Mouse (Mus musculus): Measurements from ENCODE around the gene Timm29. TPM values are rescaled to one million over a fixed set of nuclear protein-coding genes. Genes with fewer than 3 reads are reported as not detected.

The Timm29 gene
- polyA plus RNA-seq, 1 experiment: 43.5 TPM

GRCm38 (mm10) chr9:21633106-21633505 lies 40.6 kb downstream of the Timm29 start:
- Histone ChIP-seq H3K27me3 (ENCODE audit: control insufficient read depth, insufficient read depth, low read length) (no peaks in the 10 kb centered on the region), H3K36me3 (ENCODE audit: control insufficient read depth, insufficient read depth, low read length) (peaks cover 54% of the 10 kb centered on the region), H3K4me3 (ENCODE audit: control insufficient read depth, insufficient read depth, low read length) (no peak overlapping the region), H3K4me1 (replicated peaks; ENCODE audit: control insufficient read depth, insufficient read depth, low read length) (no peaks in the 10 kb centered on the region), H3K27ac (ENCODE audit: control insufficient read depth, insufficient read depth, low read length) (no peak overlapping the region)
- 96% methylated on average over 3 of the region's 3 CpGs for WGBS
- DNase-seq: no peak
- no peak for TF ChIP-seq CTCF (IDR thresholded peaks at IDR 0.05; ENCODE audit: borderline replicate concordance, control insufficient read depth, extremely low read depth, insufficient read depth, low read length, poor library complexity)
- TF ChIP-seq POLR2A (IDR thresholded peaks at IDR 0.05; ENCODE audit: control insufficient read depth, extremely low read depth, insufficient read depth, low read length, poor library complexity): no peak

- TF ChIP-seq POLR2A (IDR thresholded peaks at IDR 0.05; ENCODE audit: control insufficient read depth, extremely low read depth, insufficient read depth, low read length, poor library complexity) (no peak), CTCF (IDR thresholded peaks at IDR 0.05; ENCODE audit: borderline replicate concordance, control insufficient read depth, extremely low read depth, insufficient read depth, low read length, poor library complexity) (no peak)
- Histone ChIP-seq H3K27ac (ENCODE audit: control insufficient read depth, insufficient read depth, low read length) (no peak overlapping the region), H3K36me3 (ENCODE audit: control insufficient read depth, insufficient read depth, low read length) (peaks cover 79% of the 10 kb centered on the region), H3K27me3 (ENCODE audit: control insufficient read depth, insufficient read depth, low read length) (no peaks in the 10 kb centered on the region), H3K4me3 (ENCODE audit: control insufficient read depth, insufficient read depth, low read length) (no peak overlapping the region), H3K4me1 (replicated peaks; ENCODE audit: control insufficient read depth, insufficient read depth, low read length) (no peaks in the 10 kb centered on the region)
- no peak for DNase-seq
- WGBS: 97% methylated on average over 7 of the region's 7 CpGs
These were observed 43.1 kb downstream of the Timm29 start for GRCm38 (mm10) chr9:21635639-21636038.

GRCm38 (mm10) chr9:21639031-21639430 lies 46.5 kb downstream of the Timm29 start:
- Histone ChIP-seq H3K36me3 (ENCODE audit: control insufficient read depth, insufficient read depth, low read length) (peaks cover 98% of the 10 kb centered on the region), H3K4me3 (ENCODE audit: control insufficient read depth, insufficient read depth, low read length) (no peak overlapping the region), H3K4me1 (replicated peaks; ENCODE audit: control insufficient read depth, insufficient read depth, low read length) (no peaks in the 10 kb centered on the region), H3K27ac (ENCODE audit: control insufficient read depth, insufficient read depth, low read length) (no peak overlapping the region), H3K27me3 (ENCODE audit: control insufficient read depth, insufficient read depth, low read length) (no peaks in the 10 kb centered on the region)
- TF ChIP-seq CTCF (IDR thresholded peaks at IDR 0.05; ENCODE audit: borderline replicate concordance, control insufficient read depth, extremely low read depth, insufficient read depth, low read length, poor library complexity) (no peak), POLR2A (IDR thresholded peaks at IDR 0.05; ENCODE audit: control insufficient read depth, extremely low read depth, insufficient read depth, low read length, poor library complexity) (no peak)
- WGBS: 97% methylated on average over 11 of the region's 11 CpGs
- DNase-seq: no peak

Other genes starting within 250 kb of the Timm29 start
- gene Ilf3, start 224.9 kb upstream of the Timm29 start, polyA plus RNA-seq (2012; rRNA removed): 151 and 157 TPM in 2 replicates
- 46.4 and 48.2 TPM in 2 replicates for gene Qtrt1, start 180.9 kb upstream of the Timm29 start, polyA plus RNA-seq (2012; rRNA removed)
- gene Dnm2, start 167.8 kb upstream of the Timm29 start, polyA plus RNA-seq (2012; rRNA removed): 374 and 422 TPM in 2 replicates
- 12.8 and 17.0 TPM in 2 replicates for gene Tmed1, start 82.5 kb upstream of the Timm29 start, polyA plus RNA-seq (2012; rRNA removed)
- 29.5 and 31.1 TPM in 2 replicates for gene AB124611, start 66.5 kb upstream of the Timm29 start, polyA plus RNA-seq (2012; rRNA removed)
- gene Carm1, start 45.8 kb upstream of the Timm29 start, polyA plus RNA-seq (2012; rRNA removed): 98.5 and 112 TPM in 2 replicates
- 47.1 and 50.6 TPM in 2 replicates for gene Yipf2, start 106 bp downstream of the Timm29 start, polyA plus RNA-seq (2012; rRNA removed)
- gene Smarca4, start 23.4 kb downstream of the Timm29 start, polyA plus RNA-seq (2012; rRNA removed): 156 and 191 TPM in 2 replicates
- gene Ldlr, start 130.8 kb downstream of the Timm29 start, polyA plus RNA-seq (2012; rRNA removed): 23.9 and 30.5 TPM in 2 replicates
- 59.0 and 75.8 TPM in 2 replicates for gene Spc24, start 167.6 kb downstream of the Timm29 start, polyA plus RNA-seq (2012; rRNA removed)
- gene Kank2, start 206.0 kb downstream of the Timm29 start, polyA plus RNA-seq (2012; rRNA removed): 9.1 and 12.6 TPM in 2 replicates
- 4.7 and 6.5 TPM in 2 replicates for gene Angptl8, start 242.8 kb downstream of the Timm29 start, polyA plus RNA-seq (2012; rRNA removed)